Mouse (Mus musculus) heart, embryonic 11.5 days (tissue): ENCODE results near the gene Scn3a. TPM values are rescaled to one million over a fixed set of nuclear protein-coding genes. Genes with fewer than 3 reads are reported as not detected.

Experiments
- ATAC-seq: fragments of 200-750 bp; cut with Nextera tagmentation; replicated peaks from 2 replicates; pipeline ENCODE4 v1.8.0; 2017; ENCODE audit warnings: moderate library complexity; ENCODE audit not compliant: insufficient number of reproducible peaks, low FRiP score, low TSS enrichment
- H3K27ac ChIP-seq: fragments of 300-500 bp; sonication (generic); 2 replicates; pipeline ENCODE4 v1.5.1; 2014; ENCODE audit warnings: mild to moderate bottlenecking, low read depth, low read length
- H3K27me3 ChIP-seq: fragments of 300-500 bp; sonication (generic); 2 replicates; pipeline ENCODE4 v1.6.1; 2014; ENCODE audit warnings: mild to moderate bottlenecking, low read length, mixed read lengths; ENCODE audit not compliant: control insufficient read depth, insufficient read depth
- H3K36me3 ChIP-seq: fragments of 300-500 bp; sonication (generic); 2 replicates; pipeline ENCODE4 v1.6.1; 2014; ENCODE audit warnings: mild to moderate bottlenecking, low read length, moderate library complexity, mixed read lengths; ENCODE audit not compliant: control insufficient read depth, insufficient read depth
- H3K4me1 ChIP-seq: fragments of 300-500 bp; sonication (generic); 2 replicates; pipeline ENCODE4 v1.6.1; 2014; ENCODE audit warnings: low read length; ENCODE audit not compliant: control insufficient read depth, insufficient read depth
- H3K4me2 ChIP-seq: fragments of 300-500 bp; sonication (generic); 2 replicates; pipeline ENCODE4 v1.6.1; 2014; ENCODE audit warnings: mild to moderate bottlenecking, moderate library complexity
- H3K4me3 ChIP-seq: fragments of 300-500 bp; sonication (generic); 2 replicates; pipeline ENCODE4 v1.5.1; 2014; ENCODE audit warnings: low read depth, low read length
- H3K9ac ChIP-seq: fragments of 300-500 bp; sonication (generic); 2 replicates; pipeline ENCODE4 v1.6.1; 2014; ENCODE audit warnings: mild to moderate bottlenecking, low read depth, low read length, moderate library complexity
- H3K9me3 ChIP-seq: fragments of 300-500 bp; sonication (generic); replicated peaks from 2 replicates; pipeline ENCODE4 v1.6.1; 2016; ENCODE audit warnings: low read length; ENCODE audit not compliant: control insufficient read depth
- WGBS: fragments of 180-500 bp; shearing (Covaris S2); extraction: QIAGEN DNeasy Blood & Tissue Kit; methylation state at CpG from one replicate; pipeline ENCODE4 v1.1.7; 2014; ENCODE audit not compliant: insufficient replicate concordance; 5-methylcytosine and 5-hydroxymethylcytosine counted together
- polyA plus RNA-seq: library from polyadenylated mRNA; unstranded; fragments of >200 nt; fragmentation: Nextera tagmentation; extraction: Ambion mirVana; gene quantifications from 2 replicates; pipeline ENCODE4 v1.2.1, GENCODE M21; 2014

Gene Scn3a
- 0.20 and 0.23 TPM in 2 replicates for polyA plus RNA-seq

DNA sequence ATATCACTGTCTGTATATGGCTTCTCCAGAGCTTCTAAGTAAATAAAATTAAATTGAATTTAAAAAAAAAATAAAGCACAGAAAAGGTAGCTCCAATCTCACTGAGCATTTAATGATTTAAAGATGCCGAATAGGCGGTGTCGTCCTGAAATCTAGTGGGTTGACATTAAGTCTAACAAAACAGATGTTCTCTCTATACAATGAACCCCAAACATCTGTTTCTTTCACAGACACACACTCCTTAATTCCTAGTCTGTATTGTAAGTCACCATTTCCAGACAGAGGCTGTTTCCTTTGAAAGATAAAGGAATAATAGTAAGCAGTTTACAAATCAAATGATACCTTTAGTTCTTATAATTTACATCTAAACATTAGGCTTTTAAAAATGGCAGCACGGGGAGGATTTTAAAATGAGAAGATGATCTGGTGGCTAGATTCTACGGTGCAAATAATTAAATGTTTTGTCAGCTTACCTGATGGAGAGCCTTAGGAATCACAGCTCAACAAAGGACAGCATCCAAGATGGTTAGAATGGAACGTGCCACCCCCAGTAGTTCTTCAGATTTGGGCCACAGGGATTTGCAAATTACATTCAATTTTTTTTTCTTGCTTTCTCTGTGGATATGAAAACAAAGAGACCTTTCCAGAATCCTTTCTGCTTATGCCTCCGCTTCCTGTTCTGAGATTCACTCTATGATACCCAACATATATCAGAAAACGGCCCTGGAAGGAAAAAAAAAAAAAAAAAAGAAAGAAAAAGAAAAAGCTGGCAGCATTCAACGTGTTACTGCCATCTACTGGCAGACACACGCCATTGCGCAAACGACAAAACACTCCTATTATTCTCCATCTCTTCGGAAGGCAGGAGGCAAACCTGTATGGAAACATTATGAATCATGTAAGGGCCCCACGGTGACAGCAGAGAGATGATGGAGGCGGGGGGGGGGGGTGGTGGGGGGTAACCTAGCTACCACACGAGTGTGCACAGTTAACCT is at the start of gene Scn3a:
TSS of gene Scn3a (minus strand) at position 835 of the 995 bp plus-strand sequence.
- Histone ChIP-seq H3K27me3 (no peaks in the 10 kb centered on the region), H3K4me3 (no peak within 1 kb of the TSS), H3K4me2 (no peak within 1 kb of the TSS), H3K9ac (no peak within 1 kb of the TSS), H3K36me3 (no peaks in the 10 kb centered on the region), H3K4me1 (no peaks in the 10 kb centered on the region), H3K27ac (no peak within 1 kb of the TSS), H3K9me3 (no peaks in the 10 kb centered on the region)
- whole genome bisulfite sequencing, result 26% methylated on average over 16 of the region's 16 CpGs
- no peak for ATAC-seq

- Histone ChIP-seq H3K4me1 (no peaks in the 10 kb centered on the region), H3K9ac (no peak overlapping the region), H3K9me3 (no peaks in the 10 kb centered on the region), H3K4me3 (no peak overlapping the region), H3K27ac (no peak overlapping the region), H3K27me3 (no peaks in the 10 kb centered on the region), H3K4me2 (no peak overlapping the region), H3K36me3 (no peaks in the 10 kb centered on the region)
- 62% methylated on average over 4 of the region's 4 CpGs for WGBS
- ATAC-seq, result no peak
Observed at GRCm38 (mm10) chr2:65611887-65612286, 44.5 kb upstream of the Scn3a start.

GRCm38 (mm10) chr2:65607813-65608212 is 40.4 kb upstream of the Scn3a start:
- Histone ChIP-seq H3K9ac (no peak overlapping the region), H3K4me1 (no peaks in the 10 kb centered on the region), H3K27me3 (no peaks in the 10 kb centered on the region), H3K9me3 (no peaks in the 10 kb centered on the region), H3K36me3 (no peaks in the 10 kb centered on the region), H3K4me2 (no peak overlapping the region), H3K4me3 (no peak overlapping the region), H3K27ac (no peak overlapping the region)
- ATAC-seq, result no peak

GRCm38 (mm10) chr2:65587679-65588078 is 20.3 kb upstream of the Scn3a start:
- Histone ChIP-seq H3K9ac (no peak overlapping the region), H3K36me3 (no peaks in the 10 kb centered on the region), H3K27ac (no peak overlapping the region), H3K27me3 (no peaks in the 10 kb centered on the region), H3K4me2 (no peak overlapping the region), H3K9me3 (no peaks in the 10 kb centered on the region), H3K4me3 (no peak overlapping the region), H3K4me1 (no peaks in the 10 kb centered on the region)
- ATAC-seq, result no peak
- WGBS, result 72% methylated on average over 5 of the region's 5 CpGs

DNA sequence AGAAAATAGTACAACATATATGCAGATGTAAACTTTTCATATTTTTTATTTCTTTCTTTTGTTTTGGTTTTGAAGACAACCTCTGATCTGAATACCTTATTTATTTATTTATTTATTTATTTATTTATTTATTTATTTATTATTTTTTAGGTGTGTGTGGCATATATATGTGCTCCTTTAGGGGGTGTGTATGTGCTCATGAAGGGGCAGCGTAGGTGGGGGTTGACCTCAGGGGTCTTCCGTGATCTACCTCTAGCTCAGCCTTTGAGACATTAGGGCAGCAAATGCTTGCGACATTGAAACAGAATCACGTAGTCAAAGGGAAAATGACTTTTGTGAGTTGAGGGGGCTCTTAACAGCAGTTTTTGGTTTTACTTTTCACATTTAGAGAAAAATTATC is 498 bp upstream of the Scn3a start:
- H3K4me2 ChIP-seq, result no peak overlapping the region
- WGBS, result 87% methylated on average over 4 of the region's 4 CpGs
- no peaks in the 10 kb centered on the region for H3K36me3 ChIP-seq
- H3K4me1 ChIP-seq, result no peaks in the 10 kb centered on the region
- ATAC-seq, result no peak
- no peak overlapping the region for H3K9ac ChIP-seq
- H3K27me3 ChIP-seq, result no peaks in the 10 kb centered on the region
- H3K4me3 ChIP-seq, result no peak overlapping the region
- H3K27ac ChIP-seq, result no peak overlapping the region
- H3K9me3 ChIP-seq, result no peaks in the 10 kb centered on the region

GRCm38 (mm10) chr2:65563898-65564297 is 3.5 kb downstream of the Scn3a start:
- Histone ChIP-seq H3K27me3 (no peaks in the 10 kb centered on the region), H3K27ac (no peak overlapping the region), H3K4me2 (no peak overlapping the region), H3K4me3 (no peak overlapping the region), H3K9me3 (no peaks in the 10 kb centered on the region), H3K9ac (no peak overlapping the region), H3K36me3 (no peaks in the 10 kb centered on the region), H3K4me1 (no peaks in the 10 kb centered on the region)
- 11% methylated on average over 4 of the region's 4 CpGs for WGBS
- no peak for ATAC-seq

GRCm38 (mm10) chr2:65557719-65558118 is 9.7 kb downstream of the Scn3a start:
- Histone ChIP-seq H3K36me3 (no peaks in the 10 kb centered on the region), H3K9me3 (no peaks in the 10 kb centered on the region), H3K27me3 (no peaks in the 10 kb centered on the region), H3K4me2 (no peak overlapping the region), H3K4me1 (no peaks in the 10 kb centered on the region), H3K27ac (no peak overlapping the region), H3K9ac (no peak overlapping the region), H3K4me3 (no peak overlapping the region)
- ATAC-seq, result no peak
- 65% methylated on average over 3 of the region's 3 CpGs for WGBS

DNA sequence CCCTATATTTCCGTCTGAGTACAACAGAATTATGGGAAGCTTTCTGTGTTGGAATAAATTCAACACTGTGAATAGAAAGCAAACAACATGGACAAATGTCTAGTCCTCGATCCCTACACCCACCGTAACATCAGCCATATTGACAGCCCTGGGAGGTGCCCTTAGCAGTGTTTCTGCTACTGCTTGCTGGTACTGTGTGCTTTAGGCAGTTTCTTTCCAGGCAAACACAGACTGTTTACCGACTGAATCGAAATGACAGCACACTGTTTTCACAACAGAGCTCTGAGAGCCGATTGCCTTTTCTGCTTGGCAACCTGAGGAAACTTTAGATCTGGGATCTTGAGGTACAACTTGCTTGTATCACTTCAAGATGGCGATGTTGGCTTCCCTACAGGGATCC is 12.8 kb downstream of the Scn3a start:
- H3K27ac ChIP-seq, result no peak overlapping the region
- ATAC-seq, result no peak
- no peaks in the 10 kb centered on the region for H3K27me3 ChIP-seq
- no peaks in the 10 kb centered on the region for H3K36me3 ChIP-seq
- H3K9me3 ChIP-seq, result no peaks in the 10 kb centered on the region
- H3K4me3 ChIP-seq, result no peak overlapping the region
- H3K4me2 ChIP-seq, result no peak overlapping the region
- WGBS, result 80% methylated on average over 7 of the region's 7 CpGs
- no peak overlapping the region for H3K9ac ChIP-seq
- no peaks in the 10 kb centered on the region for H3K4me1 ChIP-seq

GRCm38 (mm10) chr2:65553473-65553872 is 14.0 kb downstream of the Scn3a start:
- no peaks in the 10 kb centered on the region for H3K9me3 ChIP-seq
- H3K27ac ChIP-seq, result no peak overlapping the region
- no peaks in the 10 kb centered on the region for H3K27me3 ChIP-seq
- no peak overlapping the region for H3K9ac ChIP-seq
- WGBS, result 74% methylated on average over 3 of the region's 3 CpGs
- no peak overlapping the region for H3K4me3 ChIP-seq
- no peak for ATAC-seq
- H3K4me1 ChIP-seq, result no peaks in the 10 kb centered on the region
- H3K4me2 ChIP-seq, result no peak overlapping the region
- no peaks in the 10 kb centered on the region for H3K36me3 ChIP-seq
